ENCODE assay signal across 21 mouse cellular contexts in genomic region chr6:67149425-67149824, GRCm38 (mm10).
DNase-seq lines count a peak whose midpoint lies in the region; ATAC-seq and TF ChIP-seq lines count a peak whose summit lies in the region.
"Had no signal": no experiment of that assay in that cellular context is flagged by ENCODE, and none has a peak within 500 bp of the region (broad histone marks: within the 10 kb centered on the region; RNA-seq: fewer than 3 reads in every experiment).

No protein-coding gene starts in this region.

- H3K9me3 ChIP-seq in forebrain, embryonic 11.5 days (ENCODE audit: control insufficient read depth, low read length) = no peaks in the 10 kb centered on the region
- no peaks in the 10 kb centered on the region for H3K9me3 ChIP-seq in forebrain, postnatal 0 days (ENCODE audit: low read length)
- no peaks in the 10 kb centered on the region for H3K9me3 ChIP-seq in liver, embryonic 11.5 days (ENCODE audit: control insufficient read depth, low read length)
- H3K9me3 ChIP-seq in midbrain, embryonic 11.5 days (ENCODE audit: control insufficient read depth, low read length) = no peaks in the 10 kb centered on the region
- H3K9me3 ChIP-seq: forebrain, embryonic 15.5 days; G1E; hindbrain, embryonic 12.5 days; midbrain, embryonic 15.5 days had no signal

- 87% methylated on average over 2 of the region's 2 CpGs for WGBS in forebrain, embryonic 11.5 days
- WGBS in forebrain, postnatal 0 days = 88% methylated on average over 2 of the region's 2 CpGs
- WGBS in liver, embryonic 11.5 days = 12% methylated on average over 2 of the region's 2 CpGs
- 83% methylated on average over 2 of the region's 2 CpGs for WGBS in midbrain, embryonic 11.5 days

- H3K4me1 ChIP-seq in forebrain, embryonic 11.5 days (replicated peaks; ENCODE audit: control insufficient read depth, insufficient read depth, low read length) = no peaks in the 10 kb centered on the region
- no peaks in the 10 kb centered on the region for H3K4me1 ChIP-seq in forebrain, postnatal 0 days (ENCODE audit: insufficient read depth)
- H3K4me1 ChIP-seq in liver, embryonic 11.5 days (replicated peaks; ENCODE audit: control insufficient read depth, insufficient read depth, low read length) = peaks cover 21% of the 10 kb centered on the region
- no peaks in the 10 kb centered on the region for H3K4me1 ChIP-seq in midbrain, embryonic 11.5 days (ENCODE audit: control insufficient read depth, insufficient read depth, low read length)
- H3K4me1 ChIP-seq: forebrain, embryonic 15.5 days; midbrain, embryonic 15.5 days had no signal

- H3K4me2 ChIP-seq in forebrain, embryonic 11.5 days (ENCODE audit: low read depth, low read length, severe bottlenecking) = no peak overlapping the region
- H3K4me2 ChIP-seq in forebrain, postnatal 0 days (ENCODE audit: low read depth) = no peak overlapping the region
- H3K4me2 ChIP-seq in liver, embryonic 11.5 days = no peak overlapping the region
- H3K4me2 ChIP-seq in midbrain, embryonic 11.5 days = no peak overlapping the region
- H3K4me2 ChIP-seq: forebrain, embryonic 15.5 days; hindbrain, embryonic 12.5 days; midbrain, embryonic 15.5 days had no signal

- no peak for ATAC-seq in forebrain, embryonic 11.5 days (replicated peaks; ENCODE audit: low FRiP score)
- no peak for ATAC-seq in forebrain, postnatal 0 days
- ATAC-seq in common myeloid progenitor, adult 5-6 weeks (replicated peaks; ENCODE audit: low read depth, poor library complexity, severe bottlenecking) = peak; percentile 86
- peak; percentile 65 for ATAC-seq in liver, embryonic 11.5 days (replicated peaks; ENCODE audit: low FRiP score)
- ATAC-seq in megakaryocyte-erythroid progenitor cell, adult 5-6 weeks (replicated peaks; ENCODE audit: low FRiP score, low TSS enrichment, poor library complexity, severe bottlenecking) = peak; percentile 92
- no peak for ATAC-seq in midbrain, embryonic 11.5 days (ENCODE audit: low FRiP score)
- ATAC-seq: CD4-positive, CD25-positive, alpha-beta regulatory T cell, adult 4 months; forebrain, embryonic 15.5 days; inflammation-experienced regulatory T-cells, adult 6 months; midbrain, embryonic 15.5 days had no signal

- H3K27ac ChIP-seq in forebrain, embryonic 11.5 days (ENCODE audit: low read depth, low read length) = no peak overlapping the region
- no peak overlapping the region for H3K27ac ChIP-seq in forebrain, postnatal 0 days (ENCODE audit: low read depth, low read length)
- H3K27ac ChIP-seq in liver, embryonic 11.5 days (ENCODE audit: low read depth, low read length) = no peak overlapping the region
- no peak overlapping the region for H3K27ac ChIP-seq in midbrain, embryonic 11.5 days (ENCODE audit: low read depth, low read length)
- H3K27ac ChIP-seq: forebrain, embryonic 15.5 days; hindbrain, embryonic 12.5 days; midbrain, embryonic 15.5 days had no signal

- no peaks in the 10 kb centered on the region for H3K27me3 ChIP-seq in forebrain, embryonic 11.5 days (ENCODE audit: control insufficient read depth, insufficient read depth, low read length)
- H3K27me3 ChIP-seq in forebrain, postnatal 0 days (ENCODE audit: insufficient read depth, low read length) = no peaks in the 10 kb centered on the region
- H3K27me3 ChIP-seq in liver, embryonic 11.5 days (replicated peaks; ENCODE audit: control insufficient read depth, insufficient read depth, low read length) = no peaks in the 10 kb centered on the region
- no peaks in the 10 kb centered on the region for H3K27me3 ChIP-seq in midbrain, embryonic 11.5 days (ENCODE audit: control insufficient read depth, insufficient read depth, low read length)
- H3K27me3 ChIP-seq: forebrain, embryonic 15.5 days; hindbrain, embryonic 12.5 days; midbrain, embryonic 15.5 days had no signal

- no peak overlapping the region for H3K9ac ChIP-seq in forebrain, embryonic 11.5 days (ENCODE audit: low read length)
- H3K9ac ChIP-seq in forebrain, postnatal 0 days = no peak overlapping the region
- H3K9ac ChIP-seq in liver, embryonic 11.5 days (ENCODE audit: low read depth, low read length) = no peak overlapping the region
- H3K9ac ChIP-seq in midbrain, embryonic 11.5 days (ENCODE audit: low read length) = no peak overlapping the region
- H3K9ac ChIP-seq: forebrain, embryonic 15.5 days; hindbrain, embryonic 12.5 days; midbrain, embryonic 15.5 days had no signal

- DNase-seq in forebrain, embryonic 11.5 days (ENCODE audit: low spot score) = peak; percentile 19
- no peak for DNase-seq in forebrain, postnatal 0 days
- DNase-seq in liver, embryonic 11.5 days (ENCODE audit: low spot score) = no peak
- DNase-seq in midbrain, embryonic 11.5 days (ENCODE audit: low spot score, missing footprints) = no peak
- DNase-seq in layer of hippocampus, adult 9-11 months = no peak
- no peak for DNase-seq in lung, postnatal 10 days
- DNase-seq: cerebellum, postnatal 14 days; kidney, postnatal 14 days; lung, adult 18-20 months; lung, postnatal 4 days; retina, postnatal 1 day; right cerebral cortex, postnatal 4 days; thymus, adult 2 months had no signal

- no peaks in the 10 kb centered on the region for H3K36me3 ChIP-seq in forebrain, embryonic 11.5 days (ENCODE audit: control insufficient read depth, insufficient read depth, low read length)
- no peaks in the 10 kb centered on the region for H3K36me3 ChIP-seq in forebrain, postnatal 0 days (ENCODE audit: insufficient read depth)
- no peaks in the 10 kb centered on the region for H3K36me3 ChIP-seq in liver, embryonic 11.5 days (ENCODE audit: control insufficient read depth, insufficient read depth, low read length)
- H3K36me3 ChIP-seq in midbrain, embryonic 11.5 days (ENCODE audit: control insufficient read depth, insufficient read depth, low read length) = no peaks in the 10 kb centered on the region
- H3K36me3 ChIP-seq: forebrain, embryonic 15.5 days; G1E; hindbrain, embryonic 12.5 days; midbrain, embryonic 15.5 days had no signal

- TF ChIP-seq CTCF in forebrain, postnatal 0 days (IDR thresholded peaks at IDR 0.05; ENCODE audit: low read depth) = no peak

- H3K4me3 ChIP-seq in forebrain, embryonic 11.5 days (ENCODE audit: low read depth, low read length) = no peak overlapping the region
- no peak overlapping the region for H3K4me3 ChIP-seq in forebrain, postnatal 0 days (ENCODE audit: low read depth, low read length)
- no peak overlapping the region for H3K4me3 ChIP-seq in liver, embryonic 11.5 days (ENCODE audit: low read depth, low read length)
- H3K4me3 ChIP-seq in midbrain, embryonic 11.5 days (ENCODE audit: low read depth, low read length) = no peak overlapping the region
- H3K4me3 ChIP-seq: forebrain, embryonic 15.5 days; hindbrain, embryonic 12.5 days; midbrain, embryonic 15.5 days had no signal

Comparison
In these comparisons a context has a peak if more than half of its experiments do, and no peak if none do; other contexts are left out.
1. ATAC-seq: peak in common myeloid progenitor, adult 5-6 weeks (single experiment), liver, embryonic 11.5 days (single experiment) and megakaryocyte-erythroid progenitor cell, adult 5-6 weeks (single experiment); none in forebrain, embryonic 11.5 days (single experiment), forebrain, postnatal 0 days (single experiment) and midbrain, embryonic 11.5 days (single experiment).